Mouse (Mus musculus): ENCODE measurements around the gene Tmem216. TPM values are rescaled to one million over a fixed set of nuclear protein-coding genes. Genes with fewer than 3 reads are reported as not detected.

The Tmem216 gene
- total and polyA plus RNA-seq, 3 experiments = 5.5 to 13.0 (median 5.8) TPM

DNA sequence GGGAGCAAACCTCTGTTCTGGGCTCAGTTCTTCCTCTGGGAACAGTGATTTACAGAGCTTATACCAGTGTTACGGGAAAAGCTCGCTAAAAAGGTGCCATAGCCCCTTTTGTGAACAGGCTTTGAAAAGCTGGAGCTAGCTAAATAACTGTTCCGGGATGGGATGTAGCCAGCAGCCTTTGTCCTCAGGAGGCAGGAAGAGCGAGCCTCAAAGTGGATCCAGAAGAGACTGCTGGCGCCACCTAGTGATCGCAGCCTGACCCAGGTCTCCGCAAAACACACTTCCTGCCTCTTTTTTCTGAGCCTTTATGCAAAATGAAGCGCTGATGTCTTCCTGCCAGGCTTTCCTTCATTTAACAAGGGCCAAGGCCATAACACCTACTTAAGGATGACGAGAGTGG, 46.7 kb upstream of the Tmem216 start:
- Histone ChIP-seq H3K79me2 (replicated peaks; ENCODE audit: control insufficient read depth, insufficient read depth, low read length) (no peaks in the 10 kb centered on the region; the same call in 1 of the 2 replicates), H3K4me3 (peak overlapping the region; percentile 34), H3K9ac (ENCODE audit: low read depth, low read length) (peak overlapping the region; percentile 71), H3K4me1 (ENCODE audit: control insufficient read depth, insufficient read depth, low read length) (peaks cover 7% of the 10 kb centered on the region), H3K27me3 (ENCODE audit: control insufficient read depth, insufficient read depth, low read length) (no peaks in the 10 kb centered on the region), H3K36me3 (ENCODE audit: control insufficient read depth, insufficient read depth, low read length) (peaks cover 9% of the 10 kb centered on the region), H3K27ac (peak overlapping the region; percentile 65)
- peak; percentile 89 for DNase-seq
- WGBS = 2% methylated on average over 9 of the region's 9 CpGs
- intact Hi-C loops (cut with DNase I) = loop anchor here (1.0 to 5.0 kb wide), 4 partner anchors 43 to 155 kb away; partner anchors contain the start of gene Cpsf7
- peak; percentile 98 for TF ChIP-seq CTCF (IDR thresholded peaks at IDR 0.05)
- TF ChIP-seq EP300 (IDR thresholded peaks at IDR 0.05; ENCODE audit: insufficient read depth, low read depth, low read length) = peak; percentile 74; the same call in 1 of the 2 replicates
- TF ChIP-seq POLR2A (IDR thresholded peaks at IDR 0.05; ENCODE audit: insufficient read depth, low read depth, low read length) = peak; percentile 75

DNA sequence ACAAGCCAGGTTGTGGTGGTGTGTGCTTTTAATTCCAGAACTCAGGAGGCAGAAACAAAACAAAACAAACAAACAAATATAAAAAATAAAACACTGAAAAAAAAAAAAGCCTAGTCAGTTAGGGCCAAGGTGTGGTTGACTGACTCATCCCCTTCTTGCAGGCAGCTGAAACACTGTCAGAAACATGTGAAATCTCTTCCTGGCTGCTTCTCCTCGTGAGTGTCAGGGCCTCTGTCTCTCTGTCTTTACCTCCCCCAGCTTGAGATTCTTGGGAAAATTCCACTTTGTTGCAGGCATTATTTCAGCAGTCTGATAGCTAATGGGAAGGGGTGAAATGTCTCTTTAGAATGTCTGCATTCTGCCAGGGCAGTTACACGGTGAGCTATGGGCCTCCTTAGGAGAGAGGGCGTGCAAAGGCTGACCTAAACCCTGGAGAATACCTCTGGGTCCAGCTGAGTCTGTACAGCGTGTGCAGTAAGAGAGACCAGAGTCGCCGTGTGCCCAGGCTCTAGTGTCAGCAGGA, 46.3 kb upstream of the Tmem216 start:
- peak overlapping the region; percentile 71 for H3K9ac ChIP-seq (ENCODE audit: low read depth, low read length)
- TF ChIP-seq CTCF (IDR thresholded peaks at IDR 0.05) (no peak), EP300 (IDR thresholded peaks at IDR 0.05; ENCODE audit: insufficient read depth, low read depth, low read length) (no peak), POLR2A (IDR thresholded peaks at IDR 0.05; ENCODE audit: insufficient read depth, low read depth, low read length) (no peak)
- 17% methylated on average over 6 of the region's 6 CpGs for WGBS
- intact Hi-C loops (cut with DNase I) = loop anchor here (1.0 to 5.0 kb wide), 3 partner anchors 43 to 155 kb away; no protein-coding TSS in a partner anchor
- peaks cover 7% of the 10 kb centered on the region for H3K4me1 ChIP-seq (ENCODE audit: control insufficient read depth, insufficient read depth, low read length)
- no peaks in the 10 kb centered on the region; the same call in 1 of the 2 replicates for H3K79me2 ChIP-seq (replicated peaks; ENCODE audit: control insufficient read depth, insufficient read depth, low read length)
- no peaks in the 10 kb centered on the region for H3K27me3 ChIP-seq (ENCODE audit: control insufficient read depth, insufficient read depth, low read length)
- H3K27ac ChIP-seq = peak overlapping the region; percentile 65
- peak overlapping the region; percentile 34 for H3K4me3 ChIP-seq
- H3K36me3 ChIP-seq (ENCODE audit: control insufficient read depth, insufficient read depth, low read length) = peaks cover 6% of the 10 kb centered on the region
- DNase-seq = peak in 1 of 2 experiments; percentile 14

DNA sequence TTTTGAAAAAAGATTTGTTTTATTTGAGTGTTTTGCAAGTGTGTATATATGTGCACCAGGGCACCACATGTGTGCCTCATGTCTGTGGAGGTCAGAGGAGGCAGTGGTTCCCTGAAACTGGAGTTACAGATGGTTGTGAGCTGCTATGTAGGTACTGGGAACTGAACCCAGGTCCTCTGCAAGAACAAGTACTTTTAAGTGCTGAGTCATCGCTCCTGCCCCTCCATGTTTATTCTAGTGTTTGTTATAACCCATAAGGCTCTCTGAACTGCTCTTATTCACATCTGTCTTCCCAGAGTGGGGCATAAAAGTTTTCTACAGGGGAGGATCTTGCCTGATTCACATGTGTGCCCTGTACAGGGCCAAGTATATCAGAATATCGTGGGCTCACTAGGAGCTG, 43.6 kb upstream of the Tmem216 start:
- Histone ChIP-seq H3K79me2 (replicated peaks; ENCODE audit: control insufficient read depth, insufficient read depth, low read length) (no peaks in the 10 kb centered on the region), H3K9ac (ENCODE audit: low read depth, low read length) (no peak overlapping the region), H3K27ac (no peak overlapping the region), H3K27me3 (ENCODE audit: control insufficient read depth, insufficient read depth, low read length) (no peaks in the 10 kb centered on the region), H3K4me3 (no peak overlapping the region), H3K36me3 (ENCODE audit: control insufficient read depth, insufficient read depth, low read length) (no peaks in the 10 kb centered on the region), H3K4me1 (ENCODE audit: control insufficient read depth, insufficient read depth, low read length) (peaks cover 4% of the 10 kb centered on the region)
- no peak for TF ChIP-seq POLR2A (IDR thresholded peaks at IDR 0.05; ENCODE audit: insufficient read depth, low read depth, low read length)
- no peak for TF ChIP-seq EP300 (IDR thresholded peaks at IDR 0.05; ENCODE audit: insufficient read depth, low read depth, low read length)
- no peak for TF ChIP-seq CTCF (IDR thresholded peaks at IDR 0.05)
- DNase-seq = no peak
- WGBS = 95% methylated on average over 2 of the region's 2 CpGs
- intact Hi-C loops (cut with DNase I) = loop anchor here (5.0 kb wide), 2 partner anchors 57 to 152 kb away; no protein-coding TSS in a partner anchor

DNA sequence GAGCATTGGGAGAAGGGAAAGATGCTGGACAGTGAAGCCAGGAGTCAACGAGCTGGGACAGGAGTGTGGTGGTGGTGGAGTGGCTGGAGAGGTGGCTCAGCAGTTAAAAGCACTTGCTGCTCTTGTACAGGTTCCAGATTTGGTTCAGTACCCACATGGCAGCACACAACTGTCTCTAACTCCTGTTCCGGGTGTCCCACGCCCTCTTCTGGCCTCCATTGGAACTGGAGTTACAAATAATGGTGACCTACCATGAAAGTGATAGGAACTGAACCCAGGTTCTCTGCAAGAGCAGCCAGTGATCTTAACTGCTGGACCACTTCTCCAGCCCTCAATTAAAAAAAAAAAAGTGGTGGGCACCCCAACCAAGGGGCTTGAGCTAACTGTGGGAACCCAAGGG, 42.1 kb upstream of the Tmem216 start:
- H3K36me3 ChIP-seq (ENCODE audit: control insufficient read depth, insufficient read depth, low read length) = no peaks in the 10 kb centered on the region
- H3K27me3 ChIP-seq (ENCODE audit: control insufficient read depth, insufficient read depth, low read length) = no peaks in the 10 kb centered on the region
- WGBS = 38% methylated on average over 3 of the region's 3 CpGs
- intact Hi-C loops (cut with DNase I) = no loop called here
- H3K9ac ChIP-seq (ENCODE audit: low read depth, low read length) = no peak overlapping the region
- peaks cover under 1% of the 10 kb centered on the region; the same call in 1 of the 2 replicates for H3K4me1 ChIP-seq (ENCODE audit: control insufficient read depth, insufficient read depth, low read length)
- no peak overlapping the region for H3K27ac ChIP-seq
- TF ChIP-seq EP300 (IDR thresholded peaks at IDR 0.05; ENCODE audit: insufficient read depth, low read depth, low read length) = no peak
- TF ChIP-seq POLR2A (IDR thresholded peaks at IDR 0.05; ENCODE audit: insufficient read depth, low read depth, low read length) = no peak
- TF ChIP-seq CTCF (IDR thresholded peaks at IDR 0.05) = peak; percentile 38
- no peaks in the 10 kb centered on the region for H3K79me2 ChIP-seq (replicated peaks; ENCODE audit: control insufficient read depth, insufficient read depth, low read length)
- no peak overlapping the region for H3K4me3 ChIP-seq
- no peak for DNase-seq

DNA sequence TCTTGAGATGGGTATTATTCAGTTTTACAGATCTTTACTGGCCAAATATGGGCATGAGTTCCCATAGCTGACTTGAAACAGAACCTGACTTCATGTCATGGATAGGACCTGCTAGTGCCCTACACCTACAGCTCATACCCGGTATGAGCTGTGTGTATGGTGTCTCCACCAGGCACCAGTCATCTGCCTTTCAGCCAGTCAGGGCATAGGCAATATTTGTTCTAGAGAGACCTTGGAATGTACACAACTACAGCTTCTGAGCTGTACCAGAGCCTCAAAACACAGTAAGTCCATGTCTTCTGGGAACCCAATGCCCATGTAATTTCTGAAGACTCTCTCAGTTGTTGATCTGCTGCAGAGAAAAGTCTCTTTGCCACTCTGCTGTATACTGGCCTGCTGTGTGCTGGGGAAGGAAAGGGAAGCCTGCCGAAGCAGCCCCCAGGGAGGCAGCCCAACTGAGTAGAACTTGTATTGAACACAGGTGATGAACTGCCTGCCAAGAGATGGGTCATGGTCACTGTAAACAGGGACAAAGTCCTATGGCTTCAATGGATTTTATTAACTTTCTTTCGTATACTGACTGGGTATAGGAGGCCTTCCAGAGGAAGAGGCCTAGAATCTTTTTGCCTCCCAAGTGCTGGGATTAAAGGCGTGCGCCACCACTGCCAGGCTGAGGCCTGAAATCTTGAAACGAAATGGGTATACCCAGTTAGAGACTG, 35.8 kb upstream of the Tmem216 start:
- Histone ChIP-seq H3K27me3 (ENCODE audit: control insufficient read depth, insufficient read depth, low read length) (no peaks in the 10 kb centered on the region), H3K4me1 (ENCODE audit: control insufficient read depth, insufficient read depth, low read length) (no peaks in the 10 kb centered on the region), H3K36me3 (ENCODE audit: control insufficient read depth, insufficient read depth, low read length) (no peaks in the 10 kb centered on the region), H3K79me2 (replicated peaks; ENCODE audit: control insufficient read depth, insufficient read depth, low read length) (no peaks in the 10 kb centered on the region), H3K27ac (no peak overlapping the region), H3K4me3 (no peak overlapping the region), H3K9ac (ENCODE audit: low read depth, low read length) (no peak overlapping the region)
- intact Hi-C loops (cut with DNase I) = no loop called here
- DNase-seq = no peak
- TF ChIP-seq EP300 (IDR thresholded peaks at IDR 0.05; ENCODE audit: insufficient read depth, low read depth, low read length) (no peak), POLR2A (IDR thresholded peaks at IDR 0.05; ENCODE audit: insufficient read depth, low read depth, low read length) (no peak), CTCF (IDR thresholded peaks at IDR 0.05) (no peak)
- 91% methylated on average over 6 of the region's 6 CpGs for WGBS

DNA sequence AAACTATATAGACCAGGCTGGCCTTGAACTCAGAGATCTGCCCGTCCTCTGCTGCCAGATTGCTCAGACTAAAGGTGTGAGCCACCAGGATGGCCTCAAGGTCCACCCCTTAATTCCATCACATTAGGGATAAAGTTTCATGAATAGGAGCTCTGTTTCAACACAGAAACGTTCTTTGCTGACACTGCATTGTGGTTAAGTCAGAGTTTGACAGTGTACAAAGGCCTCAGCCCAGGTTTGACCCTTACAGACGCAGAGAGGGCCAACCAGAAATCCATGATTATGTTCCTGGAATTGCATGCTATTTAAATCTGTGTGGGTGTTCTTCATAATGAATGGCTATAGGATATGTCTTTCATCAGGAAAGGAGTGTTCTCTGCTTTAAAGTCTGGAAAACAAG, 34.3 kb upstream of the Tmem216 start:
- H3K79me2 ChIP-seq (replicated peaks; ENCODE audit: control insufficient read depth, insufficient read depth, low read length) = no peaks in the 10 kb centered on the region
- no peak overlapping the region for H3K27ac ChIP-seq
- H3K4me3 ChIP-seq = no peak overlapping the region
- H3K9ac ChIP-seq (ENCODE audit: low read depth, low read length) = no peak overlapping the region
- H3K4me1 ChIP-seq (ENCODE audit: control insufficient read depth, insufficient read depth, low read length) = no peaks in the 10 kb centered on the region
- intact Hi-C loops (cut with DNase I) = no loop called here
- WGBS = 76% methylated on average over 3 of the region's 3 CpGs
- TF ChIP-seq CTCF (IDR thresholded peaks at IDR 0.05) (no peak), POLR2A (IDR thresholded peaks at IDR 0.05; ENCODE audit: insufficient read depth, low read depth, low read length) (no peak), EP300 (IDR thresholded peaks at IDR 0.05; ENCODE audit: insufficient read depth, low read depth, low read length) (no peak)
- DNase-seq = no peak
- H3K27me3 ChIP-seq (ENCODE audit: control insufficient read depth, insufficient read depth, low read length) = no peaks in the 10 kb centered on the region
- no peaks in the 10 kb centered on the region for H3K36me3 ChIP-seq (ENCODE audit: control insufficient read depth, insufficient read depth, low read length)

Data from heart, adult 2 months (tissue).